Mouse (Mus musculus) cerebellum, adult (tissue): ENCODE results near the gene Gm49342.
"Not testable (repeated sequence)": the region's sequence is repeated elsewhere in the genome, so short reads cannot be mapped to it uniquely, and the experiment has no call there.

Experiments used
- ATAC-seq: cut with Nextera tagmentation; 2 replicates; pipeline ENCODE4 v1.9.2; 2017; ENCODE audit warnings: mild to moderate bottlenecking, moderate library complexity, mixed read lengths; ENCODE audit not compliant: insufficient number of reproducible peaks, low FRiP score, low TSS enrichment

The Gm49342 gene

DNA sequence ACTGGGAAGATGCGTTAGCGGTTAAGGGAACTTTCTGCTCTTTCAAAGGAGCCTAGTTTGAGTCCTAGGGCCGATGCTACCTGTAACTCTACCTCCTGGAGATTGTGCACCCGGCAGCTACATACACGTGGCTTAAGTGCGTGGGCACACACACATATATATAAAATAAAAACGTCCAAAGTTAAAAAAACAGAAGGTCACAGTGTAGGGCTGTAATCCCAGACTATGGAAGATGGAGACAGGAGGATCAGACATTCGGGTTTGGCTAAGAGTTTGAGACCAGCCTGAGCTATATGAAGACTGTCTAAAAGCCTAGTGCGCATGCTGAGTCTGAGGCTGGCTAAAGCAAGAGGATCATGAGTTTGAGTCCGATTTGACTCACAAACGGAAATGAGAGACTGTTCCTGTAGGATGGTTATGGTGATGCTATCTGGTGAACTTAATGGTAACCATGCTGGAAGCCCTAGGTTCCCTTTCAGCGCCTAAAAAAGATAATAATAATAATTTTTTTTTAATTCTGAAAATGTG lies 12.8 kb upstream of the Gm49342 start:
- ATAC-seq, result no peak

DNA sequence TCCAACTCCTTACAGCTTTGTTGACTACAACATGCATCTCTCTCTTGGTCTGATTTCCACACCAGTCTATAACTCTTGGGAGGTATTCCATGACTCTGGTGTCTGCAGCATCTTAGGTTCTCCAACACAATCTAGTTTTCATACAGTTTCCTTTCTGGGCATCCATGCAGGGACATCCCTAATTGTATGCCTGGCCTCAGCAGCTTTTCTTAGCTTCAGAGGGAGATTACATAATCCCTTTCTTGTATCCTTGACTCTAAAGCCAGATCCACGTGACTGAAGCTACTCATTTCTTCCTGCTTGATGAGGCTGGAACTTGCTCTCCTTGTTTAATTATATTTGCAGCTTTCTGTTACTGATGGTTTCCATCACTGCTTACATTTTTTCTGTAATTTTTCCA lies 7.7 kb upstream of the Gm49342 start:
- no peak for ATAC-seq

DNA sequence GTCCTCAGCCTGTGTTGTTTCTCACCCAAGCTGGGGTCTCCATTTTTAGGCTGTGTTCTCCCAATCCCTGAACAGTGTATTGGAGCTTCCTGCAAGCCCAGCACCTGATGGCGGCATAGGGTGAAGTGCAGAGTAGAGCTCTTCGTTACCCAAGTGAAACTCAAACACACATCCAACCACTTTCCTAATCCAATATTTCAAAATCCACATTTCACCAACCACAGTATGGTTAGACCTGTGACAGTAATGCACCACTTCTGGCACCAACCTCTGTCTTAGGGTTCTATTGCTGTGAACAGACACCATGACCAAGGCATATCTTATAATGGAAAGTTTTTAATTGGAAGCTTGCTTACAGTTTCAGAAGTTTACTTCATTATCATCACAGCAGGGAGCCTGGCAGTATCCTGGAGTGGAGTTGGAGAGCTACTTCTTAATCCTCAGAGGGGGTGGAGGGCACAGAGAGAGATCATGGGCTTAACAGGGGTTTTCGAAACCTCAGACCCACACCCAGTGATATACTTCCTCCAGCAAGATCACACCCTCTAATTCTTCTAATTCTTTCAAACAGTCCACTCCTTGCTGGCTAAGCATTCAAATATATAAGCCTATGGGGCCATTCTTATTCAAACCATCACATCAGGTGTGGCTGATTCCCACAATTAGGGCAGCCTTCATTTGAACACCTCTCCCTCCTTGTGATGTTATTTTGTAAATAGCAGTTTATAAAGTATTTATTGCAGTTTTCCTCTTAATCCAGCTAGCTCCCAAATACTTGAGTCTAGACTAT lies 6.0 kb upstream of the Gm49342 start:
- no peak for ATAC-seq

DNA sequence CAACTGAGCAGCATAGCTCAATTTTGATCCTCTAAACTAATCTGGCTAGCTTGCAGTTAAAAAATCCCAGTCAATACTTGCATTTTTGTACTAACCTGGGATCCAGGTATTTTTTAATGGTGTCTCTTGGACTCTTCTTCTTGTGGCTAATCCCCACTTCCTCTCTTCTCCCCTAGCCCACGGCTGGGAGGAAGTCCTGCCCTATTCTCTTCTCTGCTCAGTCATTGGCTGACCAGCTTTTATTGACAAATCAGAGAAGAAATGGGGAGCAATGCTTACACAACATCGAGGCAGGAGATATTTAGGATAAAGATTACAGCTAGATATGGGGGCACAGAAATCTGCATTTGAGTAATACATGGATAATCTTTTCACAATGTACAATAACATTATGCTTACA lies 5.4 kb upstream of the Gm49342 start:
- no peak for ATAC-seq

GRCm38 (mm10) chr14:50944668-50945033 lies 334 bp downstream of the Gm49342 start:
- ATAC-seq, result peak; percentile 90

DNA sequence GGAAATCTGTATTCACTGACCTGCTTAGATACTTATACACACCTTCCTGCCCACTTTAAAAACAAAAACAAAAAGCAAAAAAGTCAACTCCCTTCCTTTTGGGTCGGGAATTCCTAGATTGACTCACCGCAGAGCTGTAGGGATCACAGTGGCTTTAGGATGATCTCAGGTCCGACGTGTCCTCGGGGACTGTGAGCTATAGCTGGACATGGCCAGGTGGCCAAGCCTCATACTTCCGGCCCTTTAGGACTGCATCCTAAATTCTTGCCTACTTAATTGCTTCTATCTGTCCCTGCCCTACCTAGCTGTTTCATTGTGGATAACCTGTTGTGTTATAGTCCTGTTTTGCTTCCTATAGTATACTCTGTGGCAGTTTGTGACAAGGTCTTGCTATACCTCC lies 764 bp downstream of the Gm49342 start:
- ATAC-seq, result not testable (repeated sequence)

DNA sequence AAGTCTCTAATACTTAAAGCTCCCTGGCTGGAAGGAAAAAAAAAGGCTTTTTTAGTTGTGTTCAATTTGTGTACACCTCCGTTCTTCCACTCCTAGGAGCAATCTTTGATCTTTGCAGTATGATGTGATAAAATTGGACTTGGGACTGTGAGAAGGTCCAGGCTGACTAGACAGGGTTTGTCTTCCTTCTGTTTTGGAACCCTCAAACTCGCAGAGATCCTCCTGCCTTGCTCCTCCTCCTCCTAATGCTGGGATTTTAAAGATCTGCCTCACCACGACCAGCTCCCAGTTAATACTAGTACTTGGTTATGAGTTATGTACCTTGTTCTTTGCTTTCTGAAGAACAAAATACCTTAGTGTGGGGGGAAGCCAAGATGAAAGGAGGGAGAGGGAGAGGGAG lies 1.2 kb downstream of the Gm49342 start:
- not testable (repeated sequence) for ATAC-seq

- ATAC-seq, result no peak
Observed at GRCm38 (mm10) chr14:50955487-50955886, 11.2 kb downstream of the Gm49342 start.

- peak; percentile 88 for ATAC-seq
Observed at GRCm38 (mm10) chr14:50955942-50956508, 11.7 kb downstream of the Gm49342 start, which contains the start of gene Pnp2. Pnp2 (plus strand) TSS chr14:50955992.

GRCm38 (mm10) chr14:50956724-50957123 lies 12.4 kb downstream of the Gm49342 start:
- not testable (repeated sequence) for ATAC-seq

GRCm38 (mm10) chr14:50957146-50957545 lies 12.8 kb downstream of the Gm49342 start:
- not testable (repeated sequence) for ATAC-seq

GRCm38 (mm10) chr14:50958289-50958995 lies 14.1 kb downstream of the Gm49342 start:
- ATAC-seq, result not testable (repeated sequence)

- no peak for ATAC-seq
Observed at GRCm38 (mm10) chr14:50968216-50968980, 24.1 kb downstream of the Gm49342 start.

DNA sequence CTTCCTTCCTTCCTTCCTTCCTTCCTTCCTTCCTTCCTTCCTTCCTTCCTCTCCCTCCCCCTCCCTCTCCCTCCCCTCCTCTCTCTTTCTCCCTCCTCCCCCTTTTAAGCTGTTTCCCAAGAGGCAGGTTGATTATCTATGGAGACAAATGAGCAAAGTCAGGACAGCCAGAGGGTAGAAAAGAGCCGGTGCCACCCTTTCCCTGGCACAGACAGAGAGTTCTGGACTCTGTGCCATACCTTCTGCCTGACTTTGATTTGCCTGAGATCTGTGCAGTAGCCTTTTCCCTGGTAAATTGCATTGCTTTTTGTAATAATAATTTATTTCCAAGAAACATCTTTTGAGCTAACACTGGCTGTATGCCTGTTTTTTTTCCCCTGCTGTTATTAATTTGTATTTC lies 24.7 kb downstream of the Gm49342 start:
- no peak for ATAC-seq

DNA sequence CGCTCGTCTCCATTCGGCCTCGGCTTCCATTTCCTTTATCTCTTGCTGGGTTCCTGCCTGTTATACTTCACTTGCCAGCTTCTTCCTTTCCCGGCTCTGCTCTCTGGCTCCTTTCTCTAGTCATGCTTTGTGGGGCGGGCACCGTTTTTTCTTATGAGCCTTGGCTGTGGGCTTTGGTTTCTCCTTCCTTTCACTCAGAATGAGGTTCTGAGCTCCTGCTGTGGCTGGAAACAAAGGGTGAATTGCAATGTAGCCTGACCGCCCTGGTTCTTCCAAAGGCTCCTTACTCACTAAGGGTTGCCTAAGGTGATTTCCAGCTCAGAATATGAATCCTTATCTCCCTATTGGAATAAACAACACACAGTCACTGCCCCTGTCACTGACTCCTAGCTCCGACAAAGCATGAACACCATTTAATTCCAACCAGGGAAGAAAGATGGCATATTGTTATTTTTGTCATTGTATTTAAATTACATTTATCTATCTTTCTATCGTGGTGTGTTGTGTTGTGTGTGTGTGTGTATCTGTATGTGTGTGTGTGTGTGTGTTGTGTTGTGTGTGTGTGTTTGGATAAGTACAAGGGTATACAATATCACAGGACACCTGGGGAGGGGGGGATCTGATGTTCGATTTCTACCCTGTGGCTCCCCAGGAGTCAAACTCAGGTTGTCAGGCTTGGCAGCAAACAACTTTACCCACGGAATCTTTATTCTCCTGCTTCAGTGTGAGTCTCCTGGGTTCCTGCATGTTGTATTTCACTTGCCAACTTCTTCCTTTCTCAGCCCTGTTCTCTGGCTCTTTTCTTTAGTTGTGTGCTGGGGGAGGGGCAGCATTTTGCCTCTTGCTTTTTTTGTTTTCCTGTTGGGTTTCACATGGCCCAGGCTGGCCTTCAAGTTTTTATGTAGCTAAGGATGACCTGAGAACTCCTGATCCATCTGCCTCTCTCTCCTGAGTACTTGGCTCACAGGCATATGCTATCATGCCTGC lies 25.5 kb downstream of the Gm49342 start:
- peak; percentile 68 for ATAC-seq

DNA sequence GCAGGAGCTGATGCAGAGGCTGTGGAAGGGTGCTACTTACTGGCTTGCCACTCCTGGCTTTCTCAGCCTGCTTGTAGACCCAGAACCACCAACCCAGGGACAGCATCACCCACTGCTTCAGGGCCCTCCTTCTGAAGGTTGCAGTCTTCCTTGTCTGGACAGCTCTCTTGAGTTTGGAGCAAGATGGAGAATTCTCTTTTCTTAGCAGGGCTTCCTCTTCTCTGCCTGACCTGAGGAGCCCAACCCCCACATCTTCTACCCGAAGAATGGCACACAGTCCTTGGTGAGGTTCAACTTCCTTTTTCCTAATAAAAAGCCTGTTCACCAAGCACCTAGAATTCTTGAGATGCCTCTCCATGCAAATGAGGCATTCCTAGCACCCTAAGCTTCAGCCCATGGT lies 26.5 kb downstream of the Gm49342 start:
- no peak for ATAC-seq

DNA sequence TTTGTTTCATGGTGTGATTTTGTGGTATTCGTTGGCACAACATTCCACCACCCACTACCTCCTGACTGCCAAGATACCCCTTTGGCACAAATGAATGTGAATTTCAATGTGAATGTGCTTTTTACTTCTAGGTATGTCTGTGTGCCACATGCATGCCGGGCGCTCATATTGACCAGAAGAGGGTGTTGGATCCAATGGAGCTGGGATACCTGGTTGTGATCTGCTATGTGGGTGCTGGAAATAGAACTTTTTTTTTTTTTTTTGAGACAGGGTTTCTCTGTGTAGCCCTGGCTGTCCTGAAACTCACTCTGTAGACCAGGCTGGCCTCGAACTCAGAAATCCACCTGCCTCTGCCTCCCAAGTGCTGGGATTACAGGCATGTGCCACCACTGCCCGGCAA lies 28.7 kb downstream of the Gm49342 start:
- not testable (repeated sequence) for ATAC-seq

DNA sequence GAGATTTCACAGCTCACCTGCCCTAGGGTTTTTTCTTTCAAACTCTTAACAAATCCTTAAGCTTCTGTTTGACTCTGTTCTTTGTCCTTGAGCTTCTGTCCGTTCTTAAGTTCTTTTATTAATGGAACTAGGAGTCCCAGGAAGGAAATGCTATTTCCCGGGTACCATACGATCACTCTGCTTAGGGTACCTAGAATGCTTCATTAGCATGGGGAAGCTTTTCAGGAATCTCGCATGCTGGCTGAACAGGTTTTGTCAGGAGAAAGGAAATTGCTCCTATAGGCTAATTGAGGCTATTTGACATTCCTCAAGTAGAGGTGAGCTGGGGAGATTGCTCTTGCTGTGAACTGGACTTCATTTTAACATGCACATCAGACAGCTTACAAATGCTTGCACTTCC lies 29.4 kb downstream of the Gm49342 start:
- no peak for ATAC-seq

DNA sequence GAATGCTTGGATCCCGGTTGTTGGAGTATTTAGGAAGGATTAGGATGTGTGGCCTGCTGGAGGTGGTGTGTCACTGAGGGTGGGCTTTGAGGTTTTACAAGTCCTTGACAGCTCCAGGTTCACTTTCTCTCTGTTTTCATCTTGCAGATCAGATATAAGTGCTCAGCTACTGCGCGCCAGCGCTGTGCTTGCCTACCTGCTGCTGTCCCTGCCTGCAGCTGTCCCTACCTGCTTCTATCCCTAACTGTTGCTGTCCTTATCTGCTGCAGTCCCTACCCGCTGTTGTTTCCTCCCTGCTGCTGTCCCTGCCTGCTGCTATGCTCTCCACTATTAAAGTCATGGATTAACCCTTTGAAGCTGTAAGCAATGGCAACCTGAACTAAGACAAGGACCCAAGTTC lies 30.7 kb downstream of the Gm49342 start:
- ATAC-seq, result no peak
